Mouse (Mus musculus): ENCODE results near the gene Fam24a. TPM values are rescaled to one million over a fixed set of nuclear protein-coding genes. Genes with fewer than 3 reads are reported as not detected.

Gene Fam24a
- polyA plus RNA-seq, 1 experiment from 2014 or later, result not detected

DNA sequence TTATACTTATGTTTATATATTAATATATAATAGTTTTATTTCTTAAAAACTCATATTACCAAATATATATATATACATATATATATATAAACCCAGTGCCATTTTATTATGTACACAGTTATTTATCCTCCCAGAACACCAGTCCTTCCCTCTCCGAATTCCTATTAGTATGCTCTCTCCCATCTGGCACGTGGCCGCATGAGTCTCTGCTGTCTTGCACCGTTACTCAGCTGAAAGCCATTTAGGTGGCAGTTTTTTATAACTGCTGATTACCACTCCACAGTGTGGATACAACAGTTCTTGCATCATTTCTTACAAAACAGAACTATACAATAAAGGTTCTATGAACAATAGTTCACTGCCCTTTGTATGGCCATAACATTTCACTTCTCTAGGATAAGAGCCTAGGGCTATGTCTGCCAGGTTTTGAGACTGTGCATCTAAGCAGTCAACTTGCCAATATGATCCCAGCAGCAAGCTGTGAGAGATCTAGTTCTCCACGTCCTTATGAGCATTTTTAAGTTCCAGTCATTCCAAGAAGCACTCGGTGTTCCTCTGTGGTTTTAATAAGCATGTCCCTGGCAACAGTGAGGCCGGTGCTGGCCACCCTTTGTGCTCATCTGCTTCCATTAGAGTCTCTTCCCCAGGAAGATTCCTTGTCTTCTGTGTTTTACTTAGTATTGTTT is 12.3 kb downstream of the Fam24a start:
- H3K4me3 ChIP-seq, result no peak overlapping the region
- 78% methylated on average over 7 of the region's 7 CpGs for WGBS
- no peak overlapping the region for H3K9ac ChIP-seq
- no peaks in the 10 kb centered on the region for H3K9me3 ChIP-seq
- no peak for ATAC-seq (ENCODE audit: borderline replicate concordance, extremely low read depth, low FRiP score, low TSS enrichment)
- H3K36me3 ChIP-seq, result peaks cover 52% of the 10 kb centered on the region
- H3K4me1 ChIP-seq, result no peaks in the 10 kb centered on the region
- H3K4me2 ChIP-seq, result no peak overlapping the region
- H3K27ac ChIP-seq, result no peak overlapping the region
- H3K27me3 ChIP-seq, result no peaks in the 10 kb centered on the region

DNA sequence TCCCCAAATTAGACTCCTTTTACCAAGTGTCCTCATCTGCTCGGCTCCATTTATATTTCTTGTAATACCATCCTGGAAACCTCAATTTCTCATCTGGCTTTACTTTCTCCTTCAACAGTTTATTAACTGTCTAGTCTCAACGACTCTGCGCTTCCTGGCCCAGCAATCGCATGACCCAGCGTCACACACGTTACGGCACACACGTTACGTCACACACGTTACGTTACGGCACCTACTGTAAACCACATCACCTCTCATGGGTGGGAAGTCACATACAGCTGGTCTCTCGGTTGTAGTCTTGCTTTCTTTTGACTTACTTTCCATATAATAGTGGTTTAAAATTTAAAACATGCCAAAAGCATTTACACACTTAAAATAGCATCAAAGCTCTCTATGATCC is 22.4 kb downstream of the Fam24a start:
- H3K4me3 ChIP-seq, result no peak overlapping the region
- H3K36me3 ChIP-seq, result peaks cover 46% of the 10 kb centered on the region
- no peaks in the 10 kb centered on the region for H3K9me3 ChIP-seq
- H3K27me3 ChIP-seq, result no peaks in the 10 kb centered on the region
- ATAC-seq (ENCODE audit: borderline replicate concordance, extremely low read depth, low FRiP score, low TSS enrichment), result no peak
- H3K27ac ChIP-seq, result no peak overlapping the region
- H3K4me2 ChIP-seq, result no peak overlapping the region
- H3K4me1 ChIP-seq, result peaks cover 3% of the 10 kb centered on the region
- no peak overlapping the region for H3K9ac ChIP-seq
- WGBS, result 92% methylated on average over 13 of the region's 13 CpGs

DNA sequence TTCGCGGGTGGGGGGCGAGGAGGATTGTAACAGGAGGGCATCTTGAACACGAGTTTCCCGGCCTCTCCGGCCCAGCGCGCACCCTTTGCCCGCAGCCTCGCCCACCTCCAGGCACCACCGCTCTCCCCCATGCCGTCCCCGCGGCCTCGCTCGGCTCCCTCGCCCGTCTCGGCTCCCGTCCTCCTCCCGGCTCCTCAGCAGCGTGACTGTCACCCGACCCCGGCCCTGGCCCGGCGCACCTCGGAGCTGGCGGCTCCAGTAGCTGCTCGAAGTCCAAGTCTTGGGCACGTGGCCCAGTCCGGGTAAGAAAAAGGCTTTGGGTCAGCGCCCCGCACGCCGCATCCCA is 28.6 kb downstream of the Fam24a start:
- Histone ChIP-seq H3K9me3 (no peaks in the 10 kb centered on the region), H3K9ac (peak overlapping the region; percentile 95), H3K27me3 (no peaks in the 10 kb centered on the region), H3K36me3 (peaks cover 12% of the 10 kb centered on the region), H3K4me1 (peaks cover 13% of the 10 kb centered on the region), H3K27ac (peak overlapping the region; percentile 97), H3K4me2 (peak overlapping the region; percentile 85), H3K4me3 (peak overlapping the region; percentile 93)
- WGBS, result 2% methylated on average over 35 of the region's 35 CpGs
- ATAC-seq (ENCODE audit: borderline replicate concordance, extremely low read depth, low FRiP score, low TSS enrichment), result peak; percentile 83

DNA sequence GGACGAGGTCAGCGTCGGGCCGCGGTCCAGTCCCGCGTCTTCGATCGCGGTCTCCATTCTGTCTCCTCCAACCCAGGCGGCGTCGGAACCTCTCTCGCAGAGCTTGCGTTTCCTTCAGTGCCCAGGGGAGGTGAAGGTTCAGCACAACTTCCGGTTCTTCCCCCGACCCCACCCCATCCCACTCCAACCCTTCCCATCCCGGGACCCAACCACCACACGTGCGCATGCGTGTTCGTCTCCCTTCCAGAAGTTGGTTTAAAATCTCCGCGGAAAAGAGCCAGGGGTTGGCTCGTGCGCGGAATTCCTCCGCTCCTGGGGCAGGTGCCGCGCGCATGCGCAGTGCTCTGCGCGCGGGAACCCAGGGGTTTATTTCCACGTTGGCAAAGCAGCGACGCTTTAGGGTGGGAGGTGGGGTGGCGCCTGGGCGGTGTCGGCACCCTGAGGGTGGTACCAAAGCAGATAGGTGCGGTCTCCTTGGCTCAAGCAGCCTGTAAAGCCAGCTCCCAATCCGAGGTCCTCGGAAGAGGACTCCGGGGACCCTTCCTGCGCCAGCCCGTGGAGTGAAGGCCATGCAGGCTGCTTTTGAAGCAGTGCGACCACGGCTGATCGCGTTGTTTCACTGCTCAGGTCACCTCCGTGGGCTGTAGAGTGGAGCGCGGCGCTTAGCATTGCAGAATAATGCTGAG is 29.1 kb downstream of the Fam24a start, which contains the start of gene 2310057M21Rik:
Gene 2310057M21Rik, minus strand, starts transcription at position 145 of the 686 bp plus-strand sequence.
- Histone ChIP-seq H3K4me2 (peak within 1 kb of the TSS; percentile 85), H3K4me1 (peaks cover 13% of the 10 kb centered on the region), H3K9me3 (no peaks in the 10 kb centered on the region), H3K27ac (peak within 1 kb of the TSS; percentile 97), H3K36me3 (peaks cover 8% of the 10 kb centered on the region; the same call in 1 of the 2 replicates), H3K9ac (peak within 1 kb of the TSS; percentile 95), H3K27me3 (no peaks in the 10 kb centered on the region), H3K4me3 (peak within 1 kb of the TSS; percentile 93)
- WGBS, result under 1% methylated on average over 55 of the region's 55 CpGs
- ATAC-seq (ENCODE audit: borderline replicate concordance, extremely low read depth, low FRiP score, low TSS enrichment), result peak; percentile 99

DNA sequence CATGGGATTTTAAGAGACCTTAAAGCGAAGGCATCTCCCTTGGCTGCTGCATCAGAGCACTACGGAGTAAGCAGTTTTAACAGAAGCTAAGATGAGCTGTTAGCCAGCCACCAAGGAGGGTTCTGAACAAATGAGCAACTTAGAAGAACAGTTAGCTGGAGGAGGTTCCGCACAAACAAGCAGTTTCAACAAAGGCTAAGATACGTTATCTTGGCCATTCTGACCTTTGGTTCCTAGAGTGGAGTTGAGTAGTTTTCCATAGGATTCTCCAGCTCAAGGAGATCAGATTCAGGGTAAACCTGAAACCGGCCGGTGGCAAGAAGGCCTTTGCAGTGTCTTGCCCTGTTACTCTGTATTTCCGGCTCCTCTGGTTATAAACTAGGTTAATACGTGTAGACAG is 30.5 kb downstream of the Fam24a start:
- H3K27me3 ChIP-seq, result no peaks in the 10 kb centered on the region
- no peak for ATAC-seq (ENCODE audit: borderline replicate concordance, extremely low read depth, low FRiP score, low TSS enrichment)
- no peak overlapping the region for H3K9ac ChIP-seq
- H3K9me3 ChIP-seq, result no peaks in the 10 kb centered on the region
- H3K36me3 ChIP-seq, result no peaks in the 10 kb centered on the region
- H3K4me2 ChIP-seq, result no peak overlapping the region
- 77% methylated on average over 8 of the region's 8 CpGs for WGBS
- peaks cover 13% of the 10 kb centered on the region for H3K4me1 ChIP-seq
- H3K4me3 ChIP-seq, result no peak overlapping the region
- no peak overlapping the region for H3K27ac ChIP-seq

DNA sequence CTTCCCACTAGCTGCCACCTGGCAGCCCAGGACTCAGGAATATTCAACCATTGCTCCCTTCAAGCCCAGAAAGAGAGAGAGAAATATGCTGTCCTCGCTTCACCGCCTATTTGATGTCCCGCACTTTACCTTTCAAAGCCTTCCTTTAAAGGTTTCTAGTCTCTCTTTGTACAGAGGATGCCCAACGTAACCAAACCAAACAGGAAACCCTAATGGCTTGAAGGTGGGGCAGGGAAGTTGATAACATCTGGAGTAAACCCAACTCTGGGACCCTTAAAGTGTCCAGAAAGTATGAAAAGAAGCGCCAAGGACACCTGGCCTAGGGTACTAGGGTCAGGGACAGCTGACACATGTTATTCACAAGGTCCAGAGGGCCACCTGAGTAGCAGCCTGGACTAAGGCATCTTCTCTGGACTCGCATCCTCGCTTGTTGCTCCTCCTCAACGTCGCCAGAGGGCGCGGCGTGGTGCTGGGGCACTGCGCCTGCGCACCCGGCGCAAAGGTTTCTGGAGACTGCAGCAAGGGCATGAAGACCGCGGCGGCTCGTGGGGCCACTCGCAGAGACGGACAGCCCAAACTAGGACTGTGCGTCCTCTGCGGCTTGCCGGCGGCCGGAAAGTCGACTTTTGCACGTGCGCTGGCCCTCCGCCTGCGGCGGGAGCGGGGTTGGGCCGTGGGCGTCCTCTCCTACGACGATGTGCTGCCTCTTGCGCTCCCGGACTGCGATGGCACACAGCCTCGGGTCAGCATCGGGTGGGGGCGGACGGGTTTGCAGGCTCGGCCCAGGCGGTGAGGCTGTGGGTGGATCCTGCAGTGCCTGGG is 37.2 kb downstream of the Fam24a start, which contains the start of gene Pstk:
Gene Pstk, plus strand, starts transcription at position 494 of the 822 bp plus-strand sequence.
- Histone ChIP-seq H3K27ac (peak within 1 kb of the TSS; percentile 95), H3K9ac (peak within 1 kb of the TSS; percentile 82), H3K36me3 (peaks cover 11% of the 10 kb centered on the region), H3K4me2 (peak within 1 kb of the TSS; percentile 62), H3K9me3 (no peaks in the 10 kb centered on the region), H3K4me3 (peak within 1 kb of the TSS; percentile 64), H3K27me3 (no peaks in the 10 kb centered on the region), H3K4me1 (peaks cover 10% of the 10 kb centered on the region)
- WGBS, result 3% methylated on average over 47 of the region's 47 CpGs
- peak; percentile 98 for ATAC-seq (ENCODE audit: borderline replicate concordance, extremely low read depth, low FRiP score, low TSS enrichment)

DNA sequence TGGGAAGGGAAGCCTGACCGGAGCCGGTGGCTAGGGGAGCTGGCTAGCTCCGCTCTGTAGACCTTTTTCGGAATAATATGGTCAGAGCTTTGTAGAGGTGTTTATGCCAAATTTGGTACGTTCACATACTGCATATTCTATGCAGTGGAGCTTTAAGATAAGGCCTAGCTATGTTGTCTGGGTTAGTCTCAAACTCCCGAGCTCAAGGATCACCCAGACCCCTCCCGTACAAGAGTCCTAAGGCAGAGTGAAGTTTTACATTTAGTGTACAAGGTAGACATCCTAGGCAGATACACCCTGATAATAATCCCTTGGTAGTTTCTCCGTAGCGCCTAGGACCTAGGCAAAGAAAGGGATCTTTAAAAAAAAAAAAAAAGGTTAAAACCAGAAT is 37.8 kb downstream of the Fam24a start:
- ATAC-seq (ENCODE audit: borderline replicate concordance, extremely low read depth, low FRiP score, low TSS enrichment), result no peak; the same call in 1 of the 2 replicates
- 4% methylated on average over 9 of the region's 9 CpGs for WGBS
- Histone ChIP-seq H3K36me3 (peaks cover 11% of the 10 kb centered on the region), H3K9ac (peak overlapping the region; percentile 82), H3K4me1 (peaks cover 10% of the 10 kb centered on the region), H3K27me3 (no peaks in the 10 kb centered on the region), H3K9me3 (no peaks in the 10 kb centered on the region), H3K4me2 (peak overlapping the region; percentile 62), H3K27ac (peak overlapping the region; percentile 95), H3K4me3 (peak overlapping the region; percentile 64)

DNA sequence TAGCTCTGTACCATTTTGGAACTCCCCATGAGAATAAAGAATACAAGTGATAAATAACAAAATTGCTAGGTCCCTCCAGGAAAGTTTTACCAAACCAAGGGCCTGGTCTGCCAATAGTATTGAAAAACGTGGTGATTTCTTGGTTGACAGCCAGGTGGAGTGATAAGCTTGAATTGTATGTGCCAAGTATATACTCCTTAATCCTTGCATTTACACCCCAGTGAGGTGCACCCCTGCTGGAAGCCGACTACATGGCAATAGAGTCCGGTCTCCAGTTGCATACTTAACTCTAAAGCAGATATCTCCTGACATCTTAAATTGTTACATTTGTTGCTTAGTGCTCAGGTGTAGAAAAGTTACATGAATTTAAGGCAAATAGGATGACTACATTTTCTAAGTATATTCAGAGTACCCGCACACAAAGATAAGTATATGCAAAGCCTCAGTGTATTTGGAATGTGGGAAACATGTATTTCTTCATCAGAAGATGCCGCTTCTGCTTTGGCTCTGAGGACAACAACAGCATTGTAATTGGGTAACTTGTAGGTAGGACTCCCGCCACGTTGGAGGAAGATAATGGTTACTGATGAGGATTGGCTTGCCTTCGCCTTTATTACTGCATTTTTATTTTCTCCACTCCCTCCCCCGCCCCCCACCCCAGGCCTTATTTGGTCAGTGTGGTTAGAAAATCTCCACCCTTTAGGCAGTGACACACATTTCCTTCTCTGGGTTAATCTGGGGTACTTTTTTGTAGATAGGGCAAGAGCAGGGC is 38.4 kb downstream of the Fam24a start:
- H3K9ac ChIP-seq, result peak overlapping the region; percentile 82
- WGBS, result 67% methylated on average over 9 of the region's 9 CpGs
- peaks cover 10% of the 10 kb centered on the region for H3K4me1 ChIP-seq
- peaks cover 11% of the 10 kb centered on the region for H3K36me3 ChIP-seq
- H3K9me3 ChIP-seq, result no peaks in the 10 kb centered on the region
- H3K27me3 ChIP-seq, result no peaks in the 10 kb centered on the region
- no peak for ATAC-seq (ENCODE audit: borderline replicate concordance, extremely low read depth, low FRiP score, low TSS enrichment)
- H3K27ac ChIP-seq, result peak overlapping the region; percentile 95
- H3K4me3 ChIP-seq, result peak overlapping the region; percentile 64
- H3K4me2 ChIP-seq, result peak overlapping the region; percentile 62

Other genes with a start within 250 kb of the Fam24a start
- not detected in 2 replicates for gene 4933402N03Rik, start 187.6 kb upstream of the Fam24a start, polyA plus RNA-seq (2015; fragmentation: Nextera tagmentation; extraction: Ambion mirVana)
- not detected in 2 replicates for gene 5430419D17Rik, start 159.5 kb upstream of the Fam24a start, polyA plus RNA-seq (2015; fragmentation: Nextera tagmentation; extraction: Ambion mirVana)
- gene Cuzd1, start 11.6 kb upstream of the Fam24a start, polyA plus RNA-seq (2015; fragmentation: Nextera tagmentation; extraction: Ambion mirVana), result 0.06 and 0.11 TPM in 2 replicates
- gene Fam24b, start 4.3 kb upstream of the Fam24a start, polyA plus RNA-seq (2015; fragmentation: Nextera tagmentation; extraction: Ambion mirVana), result not detected in 2 replicates
- gene 2310057M21Rik, start 28.9 kb downstream of the Fam24a start, polyA plus RNA-seq (2015; fragmentation: Nextera tagmentation; extraction: Ambion mirVana), result 18.4 and 22.2 TPM in 2 replicates
- gene Pstk, start 37.3 kb downstream of the Fam24a start, polyA plus RNA-seq (2015; fragmentation: Nextera tagmentation; extraction: Ambion mirVana), result 64.3 and 64.8 TPM in 2 replicates
- 13.1 and 13.2 TPM in 2 replicates for gene Ikzf5, start 76.7 kb downstream of the Fam24a start, polyA plus RNA-seq (2015; fragmentation: Nextera tagmentation; extraction: Ambion mirVana)
- 183 and 192 TPM in 2 replicates for gene Acadsb, start 76.7 kb downstream of the Fam24a start, polyA plus RNA-seq (2015; fragmentation: Nextera tagmentation; extraction: Ambion mirVana)
- not detected in 2 replicates for gene Hmx3, start 209.0 kb downstream of the Fam24a start, polyA plus RNA-seq (2015; fragmentation: Nextera tagmentation; extraction: Ambion mirVana)
- not detected in 2 replicates for gene Hmx2, start 214.9 kb downstream of the Fam24a start, polyA plus RNA-seq (2015; fragmentation: Nextera tagmentation; extraction: Ambion mirVana)
- gene Bub3, start 226.4 kb downstream of the Fam24a start, polyA plus RNA-seq (2015; fragmentation: Nextera tagmentation; extraction: Ambion mirVana), result 263 and 268 TPM in 2 replicates

All from lung, embryonic 15.5 days (tissue).